Mouse (Mus musculus) adipocyte (in vitro differentiated cells): ENCODE measurements around the gene Olfr585.

Source experiments
- DNase-seq: peaks from one replicate; pipeline ENCODE4 v3.0.0-alpha.2; 2016; ENCODE audit warnings: low spot score

Gene Olfr585

GRCm38 (mm10) chr7:103097420-103097819 is at the start of gene Olfr585:
Olfr585 (plus strand) TSS chr7:103097720.
- DNase-seq: no peak

DNA sequence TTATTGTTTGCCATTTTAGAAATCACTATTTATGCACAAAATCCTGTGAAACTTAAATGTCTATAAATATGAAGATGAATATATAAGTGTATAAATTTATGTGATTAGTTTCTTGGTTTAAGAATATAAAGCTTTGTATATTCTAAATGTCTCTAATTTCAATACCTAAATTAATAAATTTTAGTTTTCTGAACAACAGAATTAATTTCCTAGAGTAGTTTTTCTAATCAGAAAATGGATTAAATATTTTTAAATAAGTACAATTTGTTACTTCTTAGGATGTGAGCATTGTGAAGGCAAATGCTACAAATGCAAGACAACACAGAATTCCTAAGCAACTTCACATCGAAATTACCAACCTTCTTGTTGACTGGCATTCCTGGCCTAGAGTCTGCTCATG is 46.5 kb upstream of the Olfr585 start, which contains the start of gene Olfr583:
Gene Olfr583 (plus strand): TSS at position 301 of the 400 bp plus-strand sequence.
- no peak for DNase-seq

- no peak for DNase-seq
Observed at GRCm38 (mm10) chr7:103081585-103081984, 15.9 kb upstream of the Olfr585 start, which contains the start of gene Olfr584. Olfr584 (plus strand) TSS chr7:103081885.

GRCm38 (mm10) chr7:103119406-103119805 is 21.9 kb downstream of the Olfr585 start:
- no peak for DNase-seq

DNA sequence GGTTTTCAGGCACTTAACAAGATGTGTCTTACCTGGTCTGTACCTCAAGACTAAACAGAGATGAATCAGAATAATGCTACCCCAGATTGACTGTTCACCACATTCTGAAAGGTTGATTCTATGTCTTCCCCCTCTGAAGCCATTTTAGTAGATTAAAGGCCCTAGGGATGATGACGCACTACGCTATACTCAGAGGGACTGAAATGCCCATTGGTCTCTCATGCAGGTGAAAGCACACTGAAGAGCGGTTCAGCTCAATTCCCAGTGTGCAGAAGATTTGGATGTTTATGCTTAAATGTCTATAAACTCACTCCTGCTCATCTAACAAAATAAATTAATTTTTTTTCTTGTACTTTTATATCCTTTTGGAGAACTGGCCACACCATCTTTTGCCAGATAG is 28.0 kb downstream of the Olfr585 start, which contains the start of gene Olfr586:
Gene Olfr586 (minus strand): TSS at position 101 of the 400 bp plus-strand sequence.
- no peak for DNase-seq

DNA sequence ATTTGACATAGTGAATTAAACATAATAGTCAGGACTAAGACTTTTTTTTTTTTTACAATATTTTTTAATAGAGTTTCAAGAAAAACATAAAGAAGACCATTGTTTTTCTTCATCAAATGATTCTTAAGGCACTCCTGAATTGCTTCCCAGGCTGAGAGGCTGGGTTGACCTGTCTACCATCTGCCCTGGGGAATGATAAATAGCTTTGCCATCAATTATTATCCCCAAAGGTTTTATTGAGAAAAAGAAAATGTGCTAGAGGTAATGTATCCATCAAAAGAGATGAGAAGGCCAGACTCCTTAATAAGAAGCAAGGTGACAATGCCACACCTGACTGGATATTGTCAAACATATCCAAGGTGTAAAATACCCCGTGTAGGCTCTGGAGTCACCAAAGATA is 43.1 kb downstream of the Olfr585 start, which contains the start of gene Olfr588-ps1:
Gene Olfr588-ps1 (plus strand): TSS at position 301 of the 400 bp plus-strand sequence.
- no peak for DNase-seq
